Mouse (Mus musculus) cortical plate, adult 2 months (tissue): ENCODE measurements around the gene Tnrc18.

Experiments used
- CTCF ChIP-seq: fragments of 200-500 bp; IDR thresholded peaks from 2 replicates; pipeline ENCODE4 v1.5.1; 2011; ENCODE audit warnings: mild to moderate bottlenecking, control low read depth, low read length; ENCODE audit not compliant: insufficient read depth; ENCODE audit errors: extremely low read depth
- POLR2A ChIP-seq: fragments of 200-500 bp; IDR thresholded peaks from 2 replicates; pipeline ENCODE4 v1.6.1; 2011; ENCODE audit warnings: mild to moderate bottlenecking, low read length, control low read depth; ENCODE audit not compliant: insufficient read depth; ENCODE audit errors: extremely low read depth

DNA sequence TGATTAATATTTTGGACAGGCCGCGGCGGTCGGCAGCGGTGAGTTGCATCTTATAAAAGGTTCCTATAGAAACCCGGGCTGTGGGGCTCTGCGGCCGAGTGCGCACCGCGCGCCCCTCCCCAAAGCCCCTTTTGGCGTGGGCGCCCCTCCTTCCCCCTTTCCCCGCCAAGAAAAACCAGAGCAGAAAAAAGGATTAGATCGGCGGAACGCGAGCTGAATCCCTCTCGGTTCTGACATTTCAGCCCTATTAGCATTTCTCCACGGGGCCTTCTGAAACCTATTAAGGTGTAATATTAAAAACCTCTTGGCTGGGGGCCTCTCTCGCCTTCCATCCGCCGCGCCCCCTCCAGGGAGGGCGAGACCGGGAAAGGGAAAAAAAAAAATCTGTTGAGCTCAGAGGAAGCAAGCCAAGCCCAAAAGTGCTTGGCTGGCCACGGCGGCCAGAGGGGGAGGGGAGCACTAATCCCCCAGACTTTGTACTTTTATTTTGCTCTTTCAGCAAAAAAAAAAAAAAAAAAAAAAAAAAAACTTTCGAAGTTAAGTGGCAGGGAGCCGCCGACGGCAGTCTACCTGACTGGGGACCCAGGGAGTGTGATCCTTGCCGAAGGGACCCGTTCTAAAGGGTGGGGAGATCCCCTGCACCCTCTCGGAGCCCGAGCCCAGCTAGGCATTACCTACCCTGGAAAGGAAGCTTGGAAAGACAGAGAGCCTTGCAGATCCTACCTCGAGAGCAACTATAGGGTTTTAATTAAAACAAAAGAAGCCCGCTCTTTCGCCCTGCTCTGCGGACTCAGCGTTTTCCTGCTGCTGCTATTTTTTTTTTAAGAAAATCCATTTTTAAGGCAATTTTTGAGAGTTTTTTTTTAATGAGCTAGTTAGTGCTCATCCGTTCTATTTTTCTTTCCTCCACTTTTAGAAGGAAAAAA, 1.2 kb upstream of the Tnrc18 start:
- TF ChIP-seq CTCF (no peak), POLR2A (no peak)
